Mouse (Mus musculus): ENCODE results near the gene Prr22.

- TF ChIP-seq GATA1 (IDR thresholded peaks at IDR 0.05; ENCODE audit: borderline replicate concordance, low read length), result no peak
- no peak for TF ChIP-seq FLI1 (IDR thresholded peaks at IDR 0.05; ENCODE audit: low read length)
These were observed 44.4 kb downstream of the Prr22 start for GRCm38 (mm10) chr17:56814316-56815056.
